Mouse (Mus musculus) spleen, adult 2 months (tissue): ENCODE data around the gene Rnf19b.

Experiments used
- CTCF ChIP-seq: fragments of 200-500 bp; IDR thresholded peaks from 2 replicates; pipeline ENCODE4 v1.5.1; 2011; ENCODE audit warnings: mild to moderate bottlenecking, inconsistent platforms; ENCODE audit not compliant: insufficient read depth, insufficient read length, insufficient replicate concordance; ENCODE audit errors: extremely low read depth
- POLR2A ChIP-seq: fragments of 200-500 bp; IDR thresholded peaks from 2 replicates; pipeline ENCODE4 v1.6.1; 2011; ENCODE audit warnings: low read depth, low read length, inconsistent platforms

DNA sequence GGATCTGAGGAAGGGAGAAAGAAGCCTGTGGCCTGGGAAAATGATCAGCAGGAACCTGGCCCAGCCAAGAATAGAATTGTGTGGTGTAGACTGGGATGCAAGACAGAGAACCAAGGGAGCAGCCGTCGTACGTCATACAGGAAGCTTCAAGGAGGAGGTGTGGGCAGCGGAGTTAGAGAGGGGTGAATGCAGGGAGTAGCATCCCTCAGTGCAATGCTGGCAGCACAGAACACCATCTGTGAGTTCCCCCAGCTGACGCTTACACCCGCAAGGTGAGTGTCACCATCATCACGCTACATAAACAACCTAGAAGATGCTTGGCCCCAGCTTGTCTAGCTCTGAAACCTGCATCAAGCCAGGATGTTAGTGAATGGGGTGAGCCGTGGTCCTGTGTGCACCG is 38.3 kb upstream of the Rnf19b start:
- TF ChIP-seq CTCF (no peak), POLR2A (no peak)
